Mouse (Mus musculus) hindbrain, embryonic 13.5 days (tissue): Measurements from ENCODE around the gene Gm20388. TPM values are rescaled to one million over a fixed set of nuclear protein-coding genes. Genes with fewer than 3 reads are reported as not detected.

ENCODE experiments used
- ATAC-seq: fragments of 200-750 bp; cut with Nextera tagmentation; 2 replicates; pipeline ENCODE4 v1.8.0; 2017; ENCODE audit warnings: moderate TSS enrichment; ENCODE audit not compliant: low FRiP score
- H3K27ac ChIP-seq: fragments of 300-500 bp; sonication (generic); 2 replicates; pipeline ENCODE4 v1.5.1; 2015; ENCODE audit warnings: inconsistent platforms, mild to moderate bottlenecking, moderate library complexity
- H3K27me3 ChIP-seq: fragments of 300-500 bp; sonication (generic); 2 replicates; pipeline ENCODE4 v1.6.1; 2015; ENCODE audit warnings: mild to moderate bottlenecking, inconsistent platforms
- H3K36me3 ChIP-seq: fragments of 300-500 bp; sonication (generic); 2 replicates; pipeline ENCODE4 v1.6.1; 2015; ENCODE audit warnings: mild to moderate bottlenecking, inconsistent platforms
- H3K4me1 ChIP-seq: fragments of 300-500 bp; sonication (generic); replicated peaks from 2 replicates; pipeline ENCODE4 v1.6.1; 2015; ENCODE audit warnings: inconsistent platforms
- H3K4me2 ChIP-seq: fragments of 300-500 bp; sonication (generic); 2 replicates; pipeline ENCODE4 v1.6.1; 2015; ENCODE audit warnings: inconsistent platforms, mild to moderate bottlenecking, moderate library complexity
- H3K4me3 ChIP-seq: fragments of 300-500 bp; sonication (generic); 2 replicates; pipeline ENCODE4 v1.5.1; 2015; ENCODE audit warnings: mild to moderate bottlenecking, inconsistent platforms
- H3K9ac ChIP-seq: fragments of 300-500 bp; sonication (generic); 2 replicates; pipeline ENCODE4 v1.6.1; 2015; ENCODE audit warnings: mild to moderate bottlenecking, inconsistent platforms
- H3K9me3 ChIP-seq: fragments of 300-500 bp; sonication (generic); 2 replicates; pipeline ENCODE4 v1.6.1; 2016; ENCODE audit warnings: inconsistent platforms
- WGBS: fragments of 180-500 bp; shearing (Covaris S2); methylation state at CpG from one replicate; pipeline ENCODE4 v1.1.7; 2015; 5-methylcytosine and 5-hydroxymethylcytosine counted together
- polyA plus RNA-seq: library from polyadenylated mRNA; unstranded; fragments of >200 nt; fragmentation: Nextera tagmentation; extraction: Ambion mirVana; gene quantifications from 2 replicates; pipeline ENCODE4 v1.2.1, GENCODE M21; 2015

Gene Gm20388
- polyA plus RNA-seq, 1 experiment from 2014 or later, result 1.9 TPM

DNA sequence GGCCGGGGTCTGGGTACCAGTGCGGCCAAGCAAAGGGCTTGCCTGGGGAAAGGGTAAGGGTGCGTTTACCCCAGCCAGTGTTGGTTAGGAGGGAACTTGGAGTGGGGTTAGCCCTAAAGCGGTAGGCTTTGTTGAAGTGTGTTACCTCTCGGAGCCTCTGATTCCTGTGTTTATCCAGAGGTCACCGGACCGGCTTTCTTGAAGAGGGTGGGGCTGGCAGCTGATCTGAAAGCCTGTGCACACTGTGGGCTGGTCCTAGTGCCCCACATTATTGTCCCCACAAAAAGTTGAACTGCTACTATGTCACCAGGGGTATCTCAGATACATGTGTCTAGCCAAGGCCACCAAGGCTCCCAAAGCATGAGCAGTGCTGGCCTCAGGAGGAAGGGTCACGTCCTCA, 2328.1 kb downstream of the Gm20388 start:
- H3K4me2 ChIP-seq, result no peak overlapping the region
- ATAC-seq, result no peak

GRCm38 (mm10) chr8:122240241-122241026, 2329.8 kb downstream of the Gm20388 start:
- Histone ChIP-seq H3K9me3 (no peaks in the 10 kb centered on the region), H3K4me1 (peaks cover 9% of the 10 kb centered on the region; the same call in 1 of the 2 replicates), H3K27me3 (peaks cover 4% of the 10 kb centered on the region; the same call in 1 of the 2 replicates), H3K9ac (no peak overlapping the region), H3K27ac (no peak overlapping the region), H3K4me2 (no peak overlapping the region), H3K4me3 (no peak overlapping the region), H3K36me3 (no peaks in the 10 kb centered on the region)
- ATAC-seq, result no peak
- 87% methylated on average over 16 of the region's 16 CpGs for WGBS

More for the DNA sequence above, 2328.1 kb downstream of the Gm20388 start:
- Histone ChIP-seq H3K9ac (no peak overlapping the region), H3K27me3 (peaks cover 4% of the 10 kb centered on the region; the same call in 1 of the 2 replicates), H3K36me3 (no peaks in the 10 kb centered on the region), H3K4me1 (peaks cover 15% of the 10 kb centered on the region), H3K9me3 (no peaks in the 10 kb centered on the region), H3K27ac (no peak overlapping the region), H3K4me3 (no peak overlapping the region)
- WGBS, result 78% methylated on average over 8 of the region's 8 CpGs

- 75% methylated on average over 4 of the region's 4 CpGs for WGBS
- ATAC-seq, result no peak
These were observed 2332.7 kb downstream of the Gm20388 start for GRCm38 (mm10) chr8:122243310-122243709.

GRCm38 (mm10) chr8:122245161-122245560, 2334.5 kb downstream of the Gm20388 start:
- H3K9ac ChIP-seq, result no peak overlapping the region
- no peaks in the 10 kb centered on the region for H3K36me3 ChIP-seq
- H3K4me1 ChIP-seq, result peaks cover 14% of the 10 kb centered on the region
- ATAC-seq, result no peak
- WGBS, result 78% methylated on average over 6 of the region's 6 CpGs
- peaks cover 4% of the 10 kb centered on the region; the same call in 1 of the 2 replicates for H3K27me3 ChIP-seq
- H3K27ac ChIP-seq, result no peak overlapping the region
- no peaks in the 10 kb centered on the region for H3K9me3 ChIP-seq
- no peak overlapping the region for H3K4me3 ChIP-seq
- H3K4me2 ChIP-seq, result no peak overlapping the region

More at GRCm38 (mm10) chr8:122243310-122243709, 2332.7 kb downstream of the Gm20388 start:
- H3K27ac ChIP-seq, result no peak overlapping the region
- H3K4me2 ChIP-seq, result no peak overlapping the region
- no peak overlapping the region for H3K9ac ChIP-seq
- H3K36me3 ChIP-seq, result no peaks in the 10 kb centered on the region
- H3K4me3 ChIP-seq, result no peak overlapping the region
- peaks cover 14% of the 10 kb centered on the region for H3K4me1 ChIP-seq
- H3K9me3 ChIP-seq, result no peaks in the 10 kb centered on the region
- H3K27me3 ChIP-seq, result peaks cover 4% of the 10 kb centered on the region; the same call in 1 of the 2 replicates

DNA sequence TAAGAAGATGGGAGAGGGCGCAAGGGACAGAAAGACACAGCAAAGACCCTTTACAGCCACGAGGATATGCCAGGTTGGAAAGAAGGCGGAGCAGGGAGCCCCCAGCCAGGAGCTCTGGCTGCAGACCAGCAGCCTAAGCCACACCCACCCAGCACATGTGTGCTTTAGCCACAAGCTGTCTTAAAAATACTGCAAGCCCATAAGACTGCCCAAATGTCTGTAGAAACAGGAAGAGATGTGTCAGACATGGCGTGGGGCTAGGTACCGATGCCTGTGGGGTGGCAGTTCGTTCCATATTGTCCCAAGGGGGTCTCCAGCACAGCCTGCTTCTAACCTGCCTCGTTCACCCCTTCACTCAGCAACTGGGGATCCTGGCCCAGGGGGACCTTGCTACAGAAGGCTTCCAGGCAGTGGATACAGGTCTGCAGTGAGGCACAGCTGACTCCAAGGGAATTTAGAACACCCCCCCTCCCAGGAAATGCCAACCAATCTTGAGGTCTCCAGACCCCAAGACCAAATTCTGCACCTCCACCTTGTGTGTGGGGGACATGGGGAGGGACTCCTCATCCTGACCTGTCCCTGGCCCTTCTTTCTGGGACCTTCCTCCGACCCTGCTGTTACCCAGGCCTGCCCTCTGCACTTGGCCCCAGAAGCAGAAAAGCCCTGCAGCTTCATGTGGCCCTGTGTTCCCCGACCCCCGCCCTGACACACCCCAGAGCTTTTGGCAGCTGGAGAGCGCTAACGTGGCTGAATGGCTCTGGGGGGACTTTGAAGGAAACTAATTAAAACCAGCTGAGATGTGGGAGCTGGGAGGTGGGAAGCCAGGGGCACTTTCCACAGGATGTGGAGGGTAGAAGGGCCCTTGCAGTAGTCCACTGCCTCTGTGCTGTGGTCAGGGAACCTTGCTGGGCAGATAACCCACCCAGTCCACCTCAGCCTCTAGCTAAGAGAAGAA, 2335.9 kb downstream of the Gm20388 start:
- Histone ChIP-seq H3K4me1 (peaks cover 14% of the 10 kb centered on the region), H3K9me3 (no peaks in the 10 kb centered on the region), H3K36me3 (no peaks in the 10 kb centered on the region), H3K27me3 (no peaks in the 10 kb centered on the region), H3K9ac (no peak overlapping the region), H3K4me2 (no peak overlapping the region), H3K27ac (no peak overlapping the region), H3K4me3 (no peak overlapping the region)
- ATAC-seq, result no peak
- 48% methylated on average over 12 of the region's 12 CpGs for WGBS

DNA sequence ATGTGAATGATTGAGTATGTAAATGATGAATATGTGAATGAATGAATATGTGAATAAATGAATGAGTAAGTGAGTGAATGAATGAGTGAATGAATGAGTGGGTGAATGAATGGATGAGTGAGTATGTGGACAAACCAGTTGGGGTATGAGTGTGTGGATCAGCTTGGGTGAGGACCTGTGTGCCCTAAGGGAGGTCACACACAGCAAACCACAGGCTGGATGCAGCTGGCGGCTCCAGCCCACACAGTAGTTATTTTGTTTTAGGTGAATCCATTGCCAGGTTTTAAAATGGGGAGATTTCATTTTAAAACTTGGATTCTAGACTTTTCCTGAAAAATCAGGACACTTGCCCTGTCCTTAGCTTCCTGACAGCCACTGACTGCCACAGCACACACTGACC, 2341.1 kb downstream of the Gm20388 start:
- no peak for ATAC-seq
- 0 out of 2 replicates have a peak, but pooled peaks cover 4% of the 10 kb centered on the region for H3K27me3 ChIP-seq
- WGBS, result 86% methylated on average over 1 of the region's 1 CpGs
- peaks cover 3% of the 10 kb centered on the region for H3K4me1 ChIP-seq
- no peaks in the 10 kb centered on the region for H3K9me3 ChIP-seq
- H3K9ac ChIP-seq, result no peak overlapping the region
- no peak overlapping the region for H3K27ac ChIP-seq
- no peak overlapping the region for H3K4me2 ChIP-seq
- no peaks in the 10 kb centered on the region for H3K36me3 ChIP-seq
- no peak overlapping the region for H3K4me3 ChIP-seq

DNA sequence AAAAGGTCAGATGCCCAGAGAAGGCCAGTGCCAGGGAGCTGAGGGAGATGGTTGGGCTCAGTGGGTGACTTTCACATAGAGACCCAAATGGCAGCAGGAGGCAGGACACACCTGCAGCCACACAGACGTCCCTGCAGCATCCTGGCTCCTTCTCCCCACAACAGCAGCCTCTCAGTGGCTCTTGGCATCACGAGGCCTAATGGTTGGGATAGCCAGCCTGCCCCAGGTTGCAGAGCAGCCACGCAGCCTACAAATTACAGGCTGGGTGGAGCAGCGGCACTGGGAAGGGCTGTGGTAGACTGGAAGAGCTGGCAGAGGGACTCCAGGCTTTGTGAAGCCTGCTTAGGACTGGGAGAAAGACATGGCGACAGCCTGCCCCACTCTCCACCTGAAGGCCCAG, 2341.7 kb downstream of the Gm20388 start:
- Histone ChIP-seq H3K4me2 (no peak overlapping the region), H3K4me1 (no peaks in the 10 kb centered on the region), H3K4me3 (no peak overlapping the region), H3K9ac (no peak overlapping the region), H3K27me3 (0 out of 2 replicates have a peak, but pooled peaks cover 4% of the 10 kb centered on the region), H3K9me3 (no peaks in the 10 kb centered on the region), H3K36me3 (no peaks in the 10 kb centered on the region), H3K27ac (no peak overlapping the region)
- 64% methylated on average over 5 of the region's 5 CpGs for WGBS
- ATAC-seq, result no peak

GRCm38 (mm10) chr8:122259351-122259750, 2348.7 kb downstream of the Gm20388 start:
- no peaks in the 10 kb centered on the region for H3K9me3 ChIP-seq
- 0 out of 2 replicates have a peak, but pooled peaks cover 3% of the 10 kb centered on the region for H3K4me1 ChIP-seq
- H3K27me3 ChIP-seq, result 0 out of 2 replicates have a peak, but pooled peaks cover 18% of the 10 kb centered on the region
- no peak overlapping the region for H3K27ac ChIP-seq
- no peak for ATAC-seq
- no peak overlapping the region for H3K4me2 ChIP-seq
- 57% methylated on average over 2 of the region's 2 CpGs for WGBS
- H3K36me3 ChIP-seq, result no peaks in the 10 kb centered on the region
- no peak overlapping the region for H3K4me3 ChIP-seq
- no peak overlapping the region for H3K9ac ChIP-seq

GRCm38 (mm10) chr8:122260755-122261154, 2350.1 kb downstream of the Gm20388 start:
- H3K4me1 ChIP-seq, result 0 out of 2 replicates have a peak, but pooled peaks cover 10% of the 10 kb centered on the region
- no peaks in the 10 kb centered on the region for H3K9me3 ChIP-seq
- no peak overlapping the region for H3K4me3 ChIP-seq
- whole genome bisulfite sequencing, result 52% methylated on average over 9 of the region's 9 CpGs
- 0 out of 2 replicates have a peak, but pooled peaks cover 18% of the 10 kb centered on the region for H3K27me3 ChIP-seq
- H3K4me2 ChIP-seq, result no peak overlapping the region
- H3K27ac ChIP-seq, result no peak overlapping the region
- no peaks in the 10 kb centered on the region for H3K36me3 ChIP-seq
- no peak for ATAC-seq
- H3K9ac ChIP-seq, result no peak overlapping the region

DNA sequence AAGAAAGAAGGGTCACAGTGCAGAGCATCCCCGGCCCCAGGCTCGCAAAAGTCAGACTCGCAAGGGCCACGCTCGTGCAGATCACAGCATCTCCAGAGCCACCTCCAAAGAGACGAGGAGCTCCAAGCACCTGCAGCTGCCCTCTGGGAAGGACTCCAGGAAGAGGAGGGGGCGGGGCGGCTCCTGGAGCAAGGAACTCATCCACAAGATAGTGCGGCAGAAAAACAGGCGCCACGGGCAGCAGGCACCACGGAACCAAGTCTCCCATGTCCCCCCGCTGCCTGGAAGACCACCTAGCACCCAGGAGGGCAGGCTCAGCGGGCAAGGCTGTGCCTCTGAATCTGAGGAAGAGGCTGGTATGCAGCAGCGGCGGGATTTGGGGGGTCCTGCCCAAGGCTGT, 2352.2 kb downstream of the Gm20388 start:
- Histone ChIP-seq H3K27me3 (peaks cover 22% of the 10 kb centered on the region; the same call in 1 of the 2 replicates), H3K9ac (no peak overlapping the region), H3K4me3 (no peak overlapping the region), H3K4me2 (no peak overlapping the region), H3K4me1 (0 out of 2 replicates have a peak, but pooled peaks cover 10% of the 10 kb centered on the region), H3K27ac (no peak overlapping the region), H3K36me3 (no peaks in the 10 kb centered on the region), H3K9me3 (no peaks in the 10 kb centered on the region)
- WGBS, result 79% methylated on average over 16 of the region's 16 CpGs
- ATAC-seq, result no peak

- WGBS, result 18% methylated on average over 9 of the region's 9 CpGs
- H3K4me3 ChIP-seq, result no peak overlapping the region
These were observed 2353.6 kb downstream of the Gm20388 start for GRCm38 (mm10) chr8:122264243-122264642.

DNA sequence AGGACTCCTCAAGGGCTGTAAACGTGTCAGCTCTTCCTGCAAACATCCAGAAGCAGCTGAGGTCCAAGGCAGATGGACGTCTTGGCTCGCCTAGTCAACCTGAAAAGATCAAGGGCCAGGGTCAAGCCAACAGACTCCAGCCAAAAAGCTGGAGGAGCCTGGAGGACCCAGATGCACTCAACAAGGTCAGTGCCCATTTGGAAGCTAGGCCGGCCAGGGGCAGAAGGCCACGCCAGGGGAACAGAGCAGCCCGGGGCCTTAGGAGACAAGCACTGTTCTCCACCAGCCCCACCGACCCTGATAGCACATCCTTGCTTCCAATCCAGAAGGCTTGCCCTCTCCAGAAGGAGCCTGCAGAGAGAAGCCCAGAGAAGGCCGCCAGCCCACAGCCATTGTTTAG, 2354.9 kb downstream of the Gm20388 start:
- no peak for ATAC-seq

More at GRCm38 (mm10) chr8:122264243-122264642, 2353.6 kb downstream of the Gm20388 start:
- Histone ChIP-seq H3K4me1 (peaks cover 17% of the 10 kb centered on the region), H3K9ac (no peak overlapping the region), H3K36me3 (no peaks in the 10 kb centered on the region), H3K27ac (no peak overlapping the region), H3K4me2 (no peak overlapping the region), H3K27me3 (peaks cover 23% of the 10 kb centered on the region), H3K9me3 (no peaks in the 10 kb centered on the region)
- ATAC-seq, result no peak

More for the DNA sequence above, 2354.9 kb downstream of the Gm20388 start:
- peaks cover 33% of the 10 kb centered on the region for H3K27me3 ChIP-seq
- peaks cover 22% of the 10 kb centered on the region for H3K4me1 ChIP-seq
- no peaks in the 10 kb centered on the region for H3K9me3 ChIP-seq
- 90% methylated on average over 8 of the region's 8 CpGs for WGBS
- H3K27ac ChIP-seq, result no peak overlapping the region
- H3K9ac ChIP-seq, result no peak overlapping the region
- H3K36me3 ChIP-seq, result no peaks in the 10 kb centered on the region
- no peak overlapping the region for H3K4me2 ChIP-seq
- no peak overlapping the region for H3K4me3 ChIP-seq
